In the genomic region with DNA sequence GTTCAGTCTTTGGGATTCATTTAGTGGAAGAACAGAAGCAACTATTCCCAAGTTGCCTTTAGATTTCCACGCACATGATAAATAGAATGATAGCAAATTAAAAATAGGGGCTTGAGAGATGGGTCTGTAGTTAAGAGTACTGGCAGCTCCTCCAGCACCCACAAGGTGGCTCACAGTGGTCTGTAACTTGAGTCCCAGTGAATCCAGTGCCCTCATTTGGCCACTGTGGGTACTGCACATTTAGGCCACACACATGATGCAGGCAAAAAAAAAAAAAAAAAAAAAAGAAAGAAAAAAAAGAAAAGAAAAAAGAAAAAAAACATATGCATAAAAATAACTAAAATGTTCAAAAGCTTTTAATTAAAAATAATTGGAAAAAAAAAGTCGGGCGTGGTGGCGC, we compare ENCODE assay signal across 9 mouse cellular contexts. TPM values are rescaled to one million over a fixed set of nuclear protein-coding genes. Genes with fewer than 3 reads are reported as not detected.
A peak's percentile ranks its signal among the peaks of the same experiment; 100 is the strongest.
DNase-seq lines count a peak whose midpoint lies in the region; ATAC-seq lines count a peak whose summit lies in the region.
"Had no signal": no experiment of that assay in that cellular context is flagged by ENCODE, and none has a peak within 500 bp of the region (broad histone marks: within the 10 kb centered on the region; RNA-seq: fewer than 3 reads in every experiment).

No protein-coding gene starts in this region.

- peaks cover 13% of the 10 kb centered on the region; the same call in 1 of the 2 replicates for H3K4me1 ChIP-seq in hindbrain, embryonic 14.5 days (replicated peaks; ENCODE audit: control insufficient read depth, insufficient read depth, low read length)
- H3K4me1 ChIP-seq in hindbrain, embryonic 16.5 days (ENCODE audit: control insufficient read depth, insufficient read depth, low read depth, low read length) = peaks cover 12% of the 10 kb centered on the region
- H3K4me1 ChIP-seq in embryonic facial prominence, embryonic 14.5 days (ENCODE audit: control insufficient read depth, insufficient read depth, low read length) = no peaks in the 10 kb centered on the region

- WGBS in hindbrain, embryonic 14.5 days = 33% methylated on average over 4 of the region's 4 CpGs
- WGBS in hindbrain, embryonic 16.5 days = 33% methylated on average over 4 of the region's 4 CpGs
- 33% methylated on average over 4 of the region's 4 CpGs for WGBS in embryonic facial prominence, embryonic 14.5 days

- no peak overlapping the region for H3K4me3 ChIP-seq in hindbrain, embryonic 14.5 days (replicated peaks; ENCODE audit: low read length)
- no peak overlapping the region for H3K4me3 ChIP-seq in hindbrain, embryonic 16.5 days (ENCODE audit: low read length)
- no peak overlapping the region for H3K4me3 ChIP-seq in embryonic facial prominence, embryonic 14.5 days (ENCODE audit: low read depth, low read length)
- H3K4me3 ChIP-seq: stomach, embryonic 15.5 days had no signal

- no peaks in the 10 kb centered on the region for H3K36me3 ChIP-seq in hindbrain, embryonic 14.5 days (replicated peaks; ENCODE audit: control insufficient read depth, insufficient read depth)
- H3K36me3 ChIP-seq in hindbrain, embryonic 16.5 days (ENCODE audit: control insufficient read depth, insufficient read depth, low read length) = no peaks in the 10 kb centered on the region
- no peaks in the 10 kb centered on the region for H3K36me3 ChIP-seq in embryonic facial prominence, embryonic 14.5 days (ENCODE audit: control insufficient read depth, insufficient read depth, low read length)
- H3K36me3 ChIP-seq: stomach, embryonic 15.5 days had no signal

- H3K27me3 ChIP-seq in hindbrain, embryonic 14.5 days (ENCODE audit: control insufficient read depth, insufficient read depth, low read length) = no peaks in the 10 kb centered on the region; the same call in 1 of the 2 replicates
- H3K27me3 ChIP-seq in hindbrain, embryonic 16.5 days (replicated peaks; ENCODE audit: control insufficient read depth, insufficient read depth, low read length) = no peaks in the 10 kb centered on the region
- peaks cover 46% of the 10 kb centered on the region for H3K27me3 ChIP-seq in embryonic facial prominence, embryonic 14.5 days (replicated peaks; ENCODE audit: control insufficient read depth, insufficient read depth, low read length)

- ATAC-seq in hindbrain, embryonic 14.5 days (ENCODE audit: low FRiP score) = no peak; the same call in 1 of the 2 replicates
- ATAC-seq in hindbrain, embryonic 16.5 days = no peak
- ATAC-seq in embryonic facial prominence, embryonic 14.5 days (ENCODE audit: low read depth) = no peak

- no peak overlapping the region for H3K9ac ChIP-seq in hindbrain, embryonic 14.5 days
- no peak overlapping the region for H3K9ac ChIP-seq in hindbrain, embryonic 16.5 days (ENCODE audit: low read depth, low read length)
- no peak overlapping the region for H3K9ac ChIP-seq in embryonic facial prominence, embryonic 14.5 days (ENCODE audit: low read depth, low read length)
- H3K9ac ChIP-seq: stomach, embryonic 15.5 days had no signal

- no peaks in the 10 kb centered on the region for H3K9me3 ChIP-seq in hindbrain, embryonic 14.5 days (ENCODE audit: control insufficient read depth, low read length)
- no peaks in the 10 kb centered on the region; the same call in 1 of the 2 replicates for H3K9me3 ChIP-seq in hindbrain, embryonic 16.5 days (ENCODE audit: control insufficient read depth, low read length)
- no peaks in the 10 kb centered on the region for H3K9me3 ChIP-seq in embryonic facial prominence, embryonic 14.5 days (ENCODE audit: control insufficient read depth, low read length)
- H3K9me3 ChIP-seq: stomach, embryonic 15.5 days had no signal

- H3K4me2 ChIP-seq in hindbrain, embryonic 14.5 days (replicated peaks) = no peak overlapping the region
- no peak overlapping the region for H3K4me2 ChIP-seq in hindbrain, embryonic 16.5 days (ENCODE audit: low read length)
- no peak overlapping the region for H3K4me2 ChIP-seq in embryonic facial prominence, embryonic 14.5 days (ENCODE audit: low read depth, low read length)
- H3K4me2 ChIP-seq: stomach, embryonic 15.5 days had no signal

- no peak overlapping the region for H3K27ac ChIP-seq in hindbrain, embryonic 14.5 days
- H3K27ac ChIP-seq in hindbrain, embryonic 16.5 days (ENCODE audit: low read depth, low read length) = no peak overlapping the region
- H3K27ac ChIP-seq in embryonic facial prominence, embryonic 14.5 days (replicated peaks; ENCODE audit: low read depth, low read length) = no peak overlapping the region
- H3K27ac ChIP-seq: stomach, embryonic 15.5 days had no signal

- intact Hi-C loops in heart, postnatal 14 days (cut with DNase I) = loop anchor here (2.0 to 5.0 kb wide), 2 partner anchors 136 to 614 kb away; no protein-coding TSS in a partner anchor

- DNase-seq in hindbrain, embryonic 14.5 days (ENCODE audit: low spot score) = peak; percentile 97
- DNase-seq in adrenal gland, postnatal 36 days = peak; percentile 89 to 90
- DNase-seq in embryonic facial prominence, embryonic 14.5 days (ENCODE audit: low spot score) = peak; percentile 96
- peak; percentile 88 to 93 for DNase-seq in heart, postnatal 14 days
- DNase-seq in left cerebral cortex, adult 8-10 months (ENCODE audit: low spot score in 2 of 2) = peak; percentile 89
- DNase-seq in mesoderm, embryonic 11.5 days (ENCODE audit: low read depth, low spot score) = peak; percentile 96
- DNase-seq in spleen, postnatal 36 days (ENCODE audit: low spot score in 2 of 2) = peak; percentile 88 to 91

RNA-seq across cellular contexts. Expression of gene Syngr1, which starts 2.5 kb away (rescaled TPM):
- 37.0 and 38.7 TPM in 2 replicates for polyA plus RNA-seq in hindbrain, embryonic 14.5 days (2014; fragmentation: Nextera tagmentation; extraction: Ambion mirVana)
- 78.6 and 80.3 TPM in 2 replicates for polyA plus RNA-seq in hindbrain, embryonic 16.5 days (2015; fragmentation: Nextera tagmentation; extraction: Ambion mirVana)
- 10 to 100 TPM; 28.0 to 31.5 TPM for total RNA-seq in adrenal gland, postnatal 36 days (2021)
- 10.3 and 10.5 TPM in 2 replicates for polyA plus RNA-seq in embryonic facial prominence, embryonic 14.5 days (2014; fragmentation: Nextera tagmentation; extraction: Ambion mirVana)
- total RNA-seq in heart, postnatal 14 days (2021) = 10 to 100 TPM; 77.8 to 79.6 TPM
- total RNA-seq in left cerebral cortex, adult 8-10 months (2022) = 100 to 1,000 TPM; 430 to 460 (median 440) TPM

RNA-seq across cellular contexts. Expression of gene Rpl3, which starts 3.0 kb away (rescaled TPM):
- polyA plus RNA-seq in hindbrain, embryonic 14.5 days (2014; fragmentation: Nextera tagmentation; extraction: Ambion mirVana) = 685 and 734 TPM in 2 replicates
- 523 and 556 TPM in 2 replicates for polyA plus RNA-seq in hindbrain, embryonic 16.5 days (2015; fragmentation: Nextera tagmentation; extraction: Ambion mirVana)
- total RNA-seq in adrenal gland, postnatal 36 days (2021) = 100 to 1,000 TPM; 602 to 611 TPM
- 1,242 and 1,346 TPM in 2 replicates for polyA plus RNA-seq in embryonic facial prominence, embryonic 14.5 days (2014; fragmentation: Nextera tagmentation; extraction: Ambion mirVana)
- 100 to 1,000 TPM; 278 to 293 TPM for total RNA-seq in heart, postnatal 14 days (2021)
- 100 to 1,000 TPM; 506 to 560 (median 527) TPM for total RNA-seq in left cerebral cortex, adult 8-10 months (2022)

RNA-seq across cellular contexts. Expression of gene Tab1, which starts 44.3 kb away (rescaled TPM):
- 32.2 and 36.1 TPM in 2 replicates for polyA plus RNA-seq in hindbrain, embryonic 14.5 days (2014; fragmentation: Nextera tagmentation; extraction: Ambion mirVana)
- polyA plus RNA-seq in hindbrain, embryonic 16.5 days (2015; fragmentation: Nextera tagmentation; extraction: Ambion mirVana) = 37.1 and 39.9 TPM in 2 replicates
- 10 to 100 TPM; 11.9 to 18.3 TPM for total RNA-seq in adrenal gland, postnatal 36 days (2021)
- 27.6 and 36.3 TPM in 2 replicates for polyA plus RNA-seq in embryonic facial prominence, embryonic 14.5 days (2014; fragmentation: Nextera tagmentation; extraction: Ambion mirVana)
- 10 to 100 TPM; 27.8 to 32.4 TPM for total RNA-seq in heart, postnatal 14 days (2021)
- total RNA-seq in left cerebral cortex, adult 8-10 months (2022) = 10 to 100 TPM; 24.4 to 30.0 (median 26.9) TPM

Comparison
In these comparisons a context has a peak if more than half of its experiments do, and no peak if none do; other contexts are left out.
1. RNA of gene Syngr1, which starts 2.5 kb away (total RNA-seq): 430 to 460 TPM in left cerebral cortex, adult 8-10 months; 77.8 to 79.6 TPM in heart, postnatal 14 days and 28.0 to 31.5 TPM in adrenal gland, postnatal 36 days; every median in the first group is over 4 times any median in the second.
2. Peak in every context shown above with its lines, with median percentiles within 50 percentile points of each other: DNase-seq.